Mouse (Mus musculus) CH12.LX (cell line): ENCODE measurements around the gene Vps35l. TPM values are rescaled to one million over a fixed set of nuclear protein-coding genes. Genes with fewer than 3 reads are reported as not detected.

Source experiments
- DNase-seq: peaks from one replicate; pipeline ENCODE4 v3.0.0-alpha.2; 2013; ENCODE audit errors: extremely low read depth
- H3K27ac ChIP-seq: 2 replicates; pipeline ENCODE4 v1.5.1; 2012; ENCODE audit warnings: low read depth, mild to moderate bottlenecking, control low read depth, moderate library complexity; ENCODE audit not compliant: insufficient read depth
- H3K27me3 ChIP-seq: replicated peaks from 2 replicates; pipeline ENCODE3; 2012; ENCODE audit warnings: inconsistent platforms
- H3K36me3 ChIP-seq, 2 experiments: replicated peaks in 1 of 2; 2 replicates each; pipeline versions ENCODE3 to v1.6.1; 2012; ENCODE audit warnings: inconsistent platforms in 1 of 2, low read length in 1 of 2, mild to moderate bottlenecking in 1 of 2, mixed read lengths in 1 of 2, moderate library complexity in 1 of 2; ENCODE audit not compliant: control insufficient read depth in 1 of 2, insufficient read depth in 1 of 2
- H3K4me1 ChIP-seq, 2 experiments: 2 replicates each; pipeline ENCODE4 v1.6.1; 2012; ENCODE audit warnings: inconsistent platforms in 1 of 2, moderate library complexity in 1 of 2; ENCODE audit not compliant: insufficient read depth in 2 of 2, control insufficient read depth in 1 of 2
- H3K4me2 ChIP-seq: 2 replicates; pipeline ENCODE4 v1.6.1; 2012; ENCODE audit warnings: low read depth, mild to moderate bottlenecking, control low read depth; ENCODE audit not compliant: poor library complexity, insufficient read depth, severe bottlenecking
- H3K4me3 ChIP-seq, 3 experiments: fragments of 150-350 bp in 1 of 3; sonication (generic) in 1 of 3; replicated peaks in 1 of 3; 2 replicates each; pipeline versions ENCODE3 to v1.5.1; 2011 to 2012; ENCODE audit warnings: low read depth in 2 of 3, low read length in 2 of 3, mild to moderate bottlenecking in 2 of 3, moderate library complexity in 2 of 3, control low read depth in 1 of 3, improper control_type of control experiment in 1 of 3, inconsistent platforms in 1 of 3, mixed read lengths in 1 of 3; ENCODE audit not compliant: poor library complexity in 1 of 3
- H3K79me2 ChIP-seq: replicated peaks from 2 replicates; pipeline ENCODE4 v1.6.1; 2012; ENCODE audit warnings: mild to moderate bottlenecking, moderate library complexity; ENCODE audit not compliant: control insufficient read depth, poor library complexity, insufficient read depth, severe bottlenecking; ENCODE audit errors: extremely low read depth
- H3K9ac ChIP-seq: 2 replicates; pipeline ENCODE4 v1.6.1; 2012; ENCODE audit warnings: low read depth, mild to moderate bottlenecking, control low read depth, moderate library complexity; ENCODE audit not compliant: insufficient read depth
- H3K9me3 ChIP-seq: replicated peaks from 2 replicates; pipeline ENCODE3; 2012; ENCODE audit warnings: low read length, inconsistent platforms, mixed read lengths
- BHLHE40 ChIP-seq: IDR thresholded peaks from 2 replicates; pipeline ENCODE4 v1.6.1; 2011; ENCODE audit warnings: mild to moderate bottlenecking, low read depth, low read length, improper control_type of control experiment
- CHD1 ChIP-seq: IDR thresholded peaks from 2 replicates; pipeline ENCODE4 v1.6.1; 2012; ENCODE audit warnings: low read depth, low read length, improper control_type of control experiment, inconsistent platforms
- CHD2 ChIP-seq: IDR thresholded peaks from 2 replicates; pipeline ENCODE4 v1.6.1; 2011; ENCODE audit warnings: low read length, improper control_type of control experiment
- CTCF ChIP-seq, 2 experiments: IDR thresholded peaks in 1 of 2; conservative IDR thresholded peaks in 1 of 2; 2 replicates each; pipeline ENCODE4 v1.5.1; 2011 to 2012; ENCODE audit warnings: low read depth in 2 of 2, low read length in 2 of 2, improper control_type of control experiment in 1 of 2, inconsistent platforms in 1 of 2, mild to moderate bottlenecking in 1 of 2, moderate library complexity in 1 of 2
- E2F4 ChIP-seq: IDR thresholded peaks from 2 replicates; pipeline ENCODE4 v1.6.1; 2011; ENCODE audit warnings: low read depth, low read length, improper control_type of control experiment; ENCODE audit not compliant: insufficient replicate concordance
- ELF1 ChIP-seq: IDR thresholded peaks from 2 replicates; pipeline ENCODE4 v1.6.1; 2014; ENCODE audit warnings: low read depth, mild to moderate bottlenecking, inconsistent platforms, low read length, improper control_type of control experiment
- EP300 ChIP-seq: IDR thresholded peaks from 2 replicates; pipeline ENCODE4 v1.6.1; 2011; ENCODE audit warnings: low read length, improper control_type of control experiment
- ETS1 ChIP-seq: conservative IDR thresholded peaks from 2 replicates; pipeline ENCODE4 v1.6.1; 2012; ENCODE audit warnings: low read depth, mild to moderate bottlenecking, inconsistent platforms, low read length, improper control_type of control experiment, moderate library complexity
- HCFC1 ChIP-seq: IDR thresholded peaks from 2 replicates; pipeline ENCODE4 v1.6.1; 2012; ENCODE audit warnings: low read depth, mild to moderate bottlenecking, inconsistent platforms, low read length, improper control_type of control experiment
- JUND ChIP-seq: conservative IDR thresholded peaks from 2 replicates; pipeline ENCODE4 v1.6.1; 2011; ENCODE audit warnings: low read depth, low read length, improper control_type of control experiment
- MAX ChIP-seq: IDR thresholded peaks from 2 replicates; pipeline ENCODE4 v1.6.1; 2011; ENCODE audit warnings: low read length, improper control_type of control experiment
- MYC ChIP-seq: IDR thresholded peaks from 2 replicates; pipeline ENCODE4 v1.6.1; 2011; ENCODE audit warnings: low read depth, mild to moderate bottlenecking, improper control_type of control experiment, low read length
- NELFE ChIP-seq: IDR thresholded peaks from 2 replicates; pipeline ENCODE4 v1.6.1; 2011; ENCODE audit warnings: low read depth, low read length, improper control_type of control experiment
- POLR2A ChIP-seq: IDR thresholded peaks from 2 replicates; pipeline ENCODE4 v1.6.1; 2011; ENCODE audit warnings: low read depth, mild to moderate bottlenecking, improper control_type of control experiment, low read length
- POLR2AphosphoS2 ChIP-seq: IDR thresholded peaks from 2 replicates; pipeline ENCODE4 v1.6.1; 2011; ENCODE audit warnings: low read depth, low read length, improper control_type of control experiment
- RAD21 ChIP-seq: IDR thresholded peaks from 2 replicates; pipeline ENCODE4 v1.6.1; 2011; ENCODE audit warnings: low read depth, mild to moderate bottlenecking, low read length, improper control_type of control experiment, moderate library complexity
- SIN3A ChIP-seq: IDR thresholded peaks from 2 replicates; pipeline ENCODE4 v1.6.1; 2012; ENCODE audit warnings: low read length, improper control_type of control experiment, inconsistent platforms
- SMC3 ChIP-seq: IDR thresholded peaks from 2 replicates; pipeline ENCODE4 v1.6.1; 2011; ENCODE audit warnings: low read depth, low read length, improper control_type of control experiment
- TBP ChIP-seq: conservative IDR thresholded peaks from 2 replicates; pipeline ENCODE4 v1.6.1; 2011; ENCODE audit warnings: low read depth, low read length, improper control_type of control experiment
- USF1 ChIP-seq: IDR thresholded peaks from 2 replicates; pipeline ENCODE4 v1.6.1; 2014; ENCODE audit warnings: low read depth, mild to moderate bottlenecking, inconsistent platforms, low read length, improper control_type of control experiment
- USF2 ChIP-seq: conservative IDR thresholded peaks from 2 replicates; pipeline ENCODE4 v1.6.1; 2011; ENCODE audit warnings: low read depth, low read length, improper control_type of control experiment
- ZNF384 ChIP-seq: IDR thresholded peaks from 2 replicates; pipeline ENCODE4 v1.6.1; 2012; ENCODE audit warnings: low read depth, low read length, improper control_type of control experiment, inconsistent platforms
- dilution Hi-C: fragments of 300-500 bp; cut with MboI; formaldehyde crosslinking; loops from 2 replicates; pipeline ENCODE4 v1.14.3; 2020; ENCODE audit warnings: low sequenced_read_pairs; ENCODE audit not compliant: extremely low pct_unique_long_range_greater_than_20kb, extremely low pct_ligation_motif_present
- in situ Hi-C: fragments of 300-500 bp; cut with MboI; formaldehyde crosslinking; loops from 3 replicates; pipeline ENCODE4 v1.14.3; 2019; ENCODE audit warnings: low sequenced_read_pairs, low pct_ligation_motif_present, low pct_unique_long_range_greater_than_20kb, mixed read lengths
- polyA plus RNA-seq: library from polyadenylated mRNA; unstranded; fragments of >175 nt; gene quantifications from 2 replicates; pipeline ENCODE4 v1.2.1, GENCODE M21; 2012; ENCODE audit warnings: low read depth; ENCODE audit not compliant: insufficient read length
- total RNA-seq, 2 experiments: library from RNA; depleted of rRNA; stranded (reverse); fragments of 300-350 nt in 1 of 2; fragments of >200 nt in 1 of 2; gene quantifications; 2 replicates each; pipeline ENCODE4 v1.2.3; 2012 to 2014

Gene Vps35l
- total and polyA plus RNA-seq, 3 experiments = 43.9 to 57.7 (median 54.7) TPM

- TF ChIP-seq JUND (no peak), SIN3A (no peak), RAD21 (no peak), ETS1 (no peak), CTCF (conservative IDR thresholded peaks at IDR 0.05 in 1 of 2, IDR thresholded peaks at IDR 0.05 in 1 of 2; ENCODE audit: low read depth in 2 of 2, low read length in 2 of 2) (no peak), EP300 (no peak), USF1 (no peak), ZNF384 (no peak), HCFC1 (no peak), NELFE (no peak), ELF1 (no peak), POLR2AphosphoS2 (no peak)
- H3K9me3 ChIP-seq = no peaks in the 10 kb centered on the region
- no peak overlapping the region for H3K9ac ChIP-seq
- H3K4me2 ChIP-seq = no peak overlapping the region
- dilution Hi-C loops = no loop called here
- H3K36me3 ChIP-seq = peaks cover 89 to 99% of the 10 kb centered on the region in 2 experiments
- no peaks in the 10 kb centered on the region for H3K27me3 ChIP-seq
- H3K4me1 ChIP-seq = peaks cover 0 to 19% of the 10 kb centered on the region in 2 experiments; a peak in 2 of 4 replicates
- no peaks in the 10 kb centered on the region; the same call in 1 of the 2 replicates for H3K79me2 ChIP-seq
- H3K4me3 ChIP-seq = no peak overlapping the region
- DNase-seq = no peak
- H3K27ac ChIP-seq = no peak overlapping the region
- in situ Hi-C loops = no loop called here
Measured at GRCm38 (mm10) chr7:118845141-118845540, 105.1 kb downstream of the Vps35l start.

GRCm38 (mm10) chr7:118846329-118846728, 106.3 kb downstream of the Vps35l start:
- in situ Hi-C loops (no loop called here), dilution Hi-C loops (no loop called here)
- peaks cover 0 to 31% of the 10 kb centered on the region in 2 experiments; a peak in 2 of 4 replicates for H3K4me1 ChIP-seq
- TF ChIP-seq POLR2AphosphoS2 = no peak
- no peak for TF ChIP-seq NELFE
- TF ChIP-seq BHLHE40 = no peak
- TF ChIP-seq EP300 = no peak
- no peak for TF ChIP-seq MYC
- no peak for TF ChIP-seq CHD1
- TF ChIP-seq E2F4 = no peak
- TF ChIP-seq SMC3 = no peak
- no peak for TF ChIP-seq POLR2A
- TF ChIP-seq CHD2 = no peak
- no peak for TF ChIP-seq MAX
- no peak for TF ChIP-seq USF1
- no peak for TF ChIP-seq HCFC1
- no peak for TF ChIP-seq CTCF (conservative IDR thresholded peaks at IDR 0.05 in 1 of 2, IDR thresholded peaks at IDR 0.05 in 1 of 2; ENCODE audit: low read depth in 2 of 2, low read length in 2 of 2)
- TF ChIP-seq ETS1 = no peak
- TF ChIP-seq USF2 = no peak
- TF ChIP-seq RAD21 = no peak
- no peak for TF ChIP-seq TBP
- H3K27me3 ChIP-seq = no peaks in the 10 kb centered on the region
- H3K9me3 ChIP-seq = no peaks in the 10 kb centered on the region
- no peak overlapping the region for H3K9ac ChIP-seq
- no peaks in the 10 kb centered on the region; the same call in 1 of the 2 replicates for H3K79me2 ChIP-seq
- no peak overlapping the region for H3K4me2 ChIP-seq
- peaks cover 91 to 99% of the 10 kb centered on the region in 2 experiments for H3K36me3 ChIP-seq
- H3K4me3 ChIP-seq = no peak overlapping the region
- no peak for DNase-seq
- H3K27ac ChIP-seq = no peak overlapping the region
